Mouse (Mus musculus): ENCODE measurements around the gene Ttc30a2.
"Not testable (repeated sequence)": the region's sequence is repeated elsewhere in the genome, so short reads cannot be mapped to it uniquely, and the experiment has no call there.

The Ttc30a2 gene

GRCm38 (mm10) chr2:75987739-75988138, 9.8 kb upstream of the Ttc30a2 start:
- Histone ChIP-seq H3K36me3 (ENCODE audit: insufficient read depth, low read length) (no peaks in the 10 kb centered on the region), H3K4me1 (replicated peaks; ENCODE audit: low read depth, low read length) (peaks cover 48% of the 10 kb centered on the region), H3K27me3 (ENCODE audit: insufficient read depth, low read length) (no peaks in the 10 kb centered on the region), H3K9me3 (ENCODE audit: low read length) (peaks cover under 1% of the 10 kb centered on the region; the same call in 1 of the 2 replicates), H3K4me3 (replicated peaks; ENCODE audit: low read length) (no peak overlapping the region)
- no peak for TF ChIP-seq POU5F1 (IDR thresholded peaks at IDR 0.05; ENCODE audit: borderline replicate concordance, low read length)
- TF ChIP-seq NANOG (IDR thresholded peaks at IDR 0.05; ENCODE audit: borderline replicate concordance, low read length) = no peak
- TF ChIP-seq CTCF (conservative IDR thresholded peaks at IDR 0.05; ENCODE audit: low read length) = no peak

- Histone ChIP-seq H3K4me1 (replicated peaks; ENCODE audit: low read depth, low read length) (peaks cover 26% of the 10 kb centered on the region), H3K9me3 (ENCODE audit: low read length) (peaks cover 4% of the 10 kb centered on the region), H3K27me3 (ENCODE audit: insufficient read depth, low read length) (no peaks in the 10 kb centered on the region), H3K36me3 (ENCODE audit: insufficient read depth, low read length) (no peaks in the 10 kb centered on the region), H3K4me3 (replicated peaks; ENCODE audit: low read length) (no peak overlapping the region)
- TF ChIP-seq POU5F1 (IDR thresholded peaks at IDR 0.05; ENCODE audit: borderline replicate concordance, low read length) (no peak), NANOG (IDR thresholded peaks at IDR 0.05; ENCODE audit: borderline replicate concordance, low read length) (no peak), CTCF (conservative IDR thresholded peaks at IDR 0.05; ENCODE audit: low read length) (peak; percentile 96)
Observed at GRCm38 (mm10) chr2:75985124-75985523, 7.2 kb upstream of the Ttc30a2 start.

- Histone ChIP-seq H3K4me3 (replicated peaks; ENCODE audit: low read length) (no peak overlapping the region), H3K4me1 (replicated peaks; ENCODE audit: low read depth, low read length) (peaks cover 16% of the 10 kb centered on the region), H3K27me3 (ENCODE audit: insufficient read depth, low read length) (no peaks in the 10 kb centered on the region), H3K36me3 (ENCODE audit: insufficient read depth, low read length) (0 out of 2 replicates have a peak, but pooled peaks cover 6% of the 10 kb centered on the region), H3K9me3 (ENCODE audit: low read length) (peaks cover 4% of the 10 kb centered on the region)
- no peak for TF ChIP-seq POU5F1 (IDR thresholded peaks at IDR 0.05; ENCODE audit: borderline replicate concordance, low read length)
- TF ChIP-seq NANOG (IDR thresholded peaks at IDR 0.05; ENCODE audit: borderline replicate concordance, low read length) = no peak
- no peak for TF ChIP-seq CTCF (conservative IDR thresholded peaks at IDR 0.05; ENCODE audit: low read length)
Observed at GRCm38 (mm10) chr2:75983847-75984246, 5.9 kb upstream of the Ttc30a2 start.

GRCm38 (mm10) chr2:75983091-75983490, 5.1 kb upstream of the Ttc30a2 start:
- TF ChIP-seq NANOG (IDR thresholded peaks at IDR 0.05; ENCODE audit: borderline replicate concordance, low read length) (no peak), CTCF (conservative IDR thresholded peaks at IDR 0.05; ENCODE audit: low read length) (no peak), POU5F1 (IDR thresholded peaks at IDR 0.05; ENCODE audit: borderline replicate concordance, low read length) (no peak)
- 0 out of 2 replicates have a peak, but pooled peaks cover 6% of the 10 kb centered on the region for H3K36me3 ChIP-seq (ENCODE audit: insufficient read depth, low read length)
- H3K9me3 ChIP-seq (ENCODE audit: low read length) = peaks cover 4% of the 10 kb centered on the region
- no peak overlapping the region for H3K4me3 ChIP-seq (replicated peaks; ENCODE audit: low read length)
- H3K4me1 ChIP-seq (replicated peaks; ENCODE audit: low read depth, low read length) = peaks cover 14% of the 10 kb centered on the region
- no peaks in the 10 kb centered on the region for H3K27me3 ChIP-seq (ENCODE audit: insufficient read depth, low read length)

- Histone ChIP-seq H3K27me3 (ENCODE audit: insufficient read depth, low read length) (no peaks in the 10 kb centered on the region), H3K4me1 (replicated peaks; ENCODE audit: low read depth, low read length) (peaks cover 12% of the 10 kb centered on the region), H3K9me3 (ENCODE audit: low read length) (peaks cover 4% of the 10 kb centered on the region), H3K36me3 (ENCODE audit: insufficient read depth, low read length) (0 out of 2 replicates have a peak, but pooled peaks cover 6% of the 10 kb centered on the region), H3K4me3 (replicated peaks; ENCODE audit: low read length) (no peak overlapping the region)
- no peak for TF ChIP-seq NANOG (IDR thresholded peaks at IDR 0.05; ENCODE audit: borderline replicate concordance, low read length)
- no peak for TF ChIP-seq POU5F1 (IDR thresholded peaks at IDR 0.05; ENCODE audit: borderline replicate concordance, low read length)
- TF ChIP-seq CTCF (conservative IDR thresholded peaks at IDR 0.05; ENCODE audit: low read length) = no peak; the same call in 1 of the 2 replicates
Observed at GRCm38 (mm10) chr2:75982626-75983025, 4.7 kb upstream of the Ttc30a2 start.

GRCm38 (mm10) chr2:75981440-75982081, 3.6 kb upstream of the Ttc30a2 start, which contains the start of gene Ttc30a1:
Gene Ttc30a1 (minus strand): TSS chr2:75981967.
- H3K36me3 ChIP-seq (ENCODE audit: insufficient read depth, low read length) = not testable (repeated sequence)

GRCm38 (mm10) chr2:75980933-75981439, 3.0 kb upstream of the Ttc30a2 start:
- H3K27me3 ChIP-seq (ENCODE audit: insufficient read depth, low read length); H3K36me3 ChIP-seq (ENCODE audit: insufficient read depth, low read length); H3K9me3 ChIP-seq (ENCODE audit: low read length): not testable (repeated sequence)
- peaks cover 12% of the 10 kb centered on the region for H3K4me1 ChIP-seq (replicated peaks; ENCODE audit: low read depth, low read length)
- peak overlapping the region; percentile 74 for H3K4me3 ChIP-seq (replicated peaks; ENCODE audit: low read length)

More at GRCm38 (mm10) chr2:75981440-75982081, 3.6 kb upstream of the Ttc30a2 start, which contains the start of gene Ttc30a1:
- H3K9me3 ChIP-seq (ENCODE audit: low read length); H3K27me3 ChIP-seq (ENCODE audit: insufficient read depth, low read length): not testable (repeated sequence)
- Histone ChIP-seq H3K4me1 (replicated peaks; ENCODE audit: low read depth, low read length) (peaks cover 12% of the 10 kb centered on the region), H3K4me3 (replicated peaks; ENCODE audit: low read length) (peak within 1 kb of the TSS; percentile 74)

- not testable (repeated sequence) for H3K4me1 ChIP-seq (replicated peaks; ENCODE audit: low read depth, low read length); H3K4me3 ChIP-seq (replicated peaks; ENCODE audit: low read length); H3K9me3 ChIP-seq (ENCODE audit: low read length); H3K36me3 ChIP-seq (ENCODE audit: insufficient read depth, low read length); H3K27me3 ChIP-seq (ENCODE audit: insufficient read depth, low read length)
Observed at GRCm38 (mm10) chr2:75976070-75976469, 1.9 kb downstream of the Ttc30a2 start.

GRCm38 (mm10) chr2:75974131-75974530, 3.8 kb downstream of the Ttc30a2 start:
- TF ChIP-seq POU5F1 (IDR thresholded peaks at IDR 0.05; ENCODE audit: borderline replicate concordance, low read length) (no peak), CTCF (conservative IDR thresholded peaks at IDR 0.05; ENCODE audit: low read length) (no peak), NANOG (IDR thresholded peaks at IDR 0.05; ENCODE audit: borderline replicate concordance, low read length) (no peak)
- H3K4me1 ChIP-seq (replicated peaks; ENCODE audit: low read depth, low read length) = peaks cover 6% of the 10 kb centered on the region
- H3K36me3 ChIP-seq (ENCODE audit: insufficient read depth, low read length) = no peaks in the 10 kb centered on the region
- no peaks in the 10 kb centered on the region for H3K27me3 ChIP-seq (ENCODE audit: insufficient read depth, low read length)
- H3K4me3 ChIP-seq (replicated peaks; ENCODE audit: low read length) = no peak overlapping the region
- H3K9me3 ChIP-seq (ENCODE audit: low read length) = no peaks in the 10 kb centered on the region
